Mouse (Mus musculus) layer of hippocampus, postnatal 14 days (tissue): ENCODE measurements around the gene Prn. TPM values are rescaled to one million over a fixed set of nuclear protein-coding genes. Genes with fewer than 3 reads are reported as not detected.

Experiments
- DNase-seq, 2 experiments: peaks; one replicate each; pipeline ENCODE4 v3.0.0; 2021 to 2022; ENCODE audit warnings: low spot score in 2 of 2, mixed read lengths in 1 of 2
- total RNA-seq, 2 experiments: library from RNA; stranded (reverse); gene quantifications; 2 replicates each; pipeline ENCODE4 v1.2.3; 2021

Gene Prn
- total RNA-seq, 2 experiments from 2014 or later, result not detected

DNA sequence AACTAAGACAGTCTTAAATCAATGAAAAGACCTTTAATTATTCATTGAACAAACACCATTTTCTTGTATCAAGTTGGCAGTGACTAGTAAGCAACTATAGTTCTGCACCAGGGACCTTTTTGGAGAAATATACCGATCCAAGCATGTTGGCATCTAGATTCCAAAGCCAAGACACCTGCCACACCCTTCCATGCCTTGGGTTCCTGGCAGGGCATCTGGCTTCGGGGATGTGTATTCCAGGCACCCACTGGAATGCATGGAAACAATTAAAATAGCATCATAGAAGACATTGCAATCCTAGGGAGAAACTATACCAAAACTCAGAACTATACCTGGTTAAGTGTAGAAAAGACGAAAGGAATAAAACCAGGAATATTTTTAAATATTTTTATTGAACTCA, 3.5 kb upstream of the Prn start:
- no peak for DNase-seq

GRCm38 (mm10) chr2:131906846-131907245, 2.9 kb upstream of the Prn start:
- DNase-seq, result no peak

DNA sequence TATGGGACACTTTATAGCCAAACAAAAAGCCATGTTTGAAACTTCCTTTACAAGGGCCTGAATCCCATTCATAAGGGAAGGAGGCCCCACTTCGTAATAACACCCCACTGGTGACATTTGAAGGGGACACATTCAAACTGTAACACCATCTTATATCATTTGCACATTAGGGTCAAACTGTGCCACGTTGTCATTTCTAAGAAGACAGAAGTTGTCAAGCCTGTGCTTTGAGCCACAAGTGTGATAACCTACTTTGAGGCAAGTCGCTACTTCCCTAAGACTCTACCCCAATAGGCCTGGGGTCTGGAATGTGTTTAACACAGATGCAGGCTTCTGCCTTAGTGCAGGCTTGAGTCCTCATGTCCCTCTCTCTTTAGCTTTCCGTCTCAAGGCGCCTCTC, 2.4 kb upstream of the Prn start:
- DNase-seq, result no peak

GRCm38 (mm10) chr2:131908351-131908861, 1.4 kb upstream of the Prn start:
- no peak for DNase-seq

- no peak for DNase-seq
Measured at GRCm38 (mm10) chr2:131908906-131909305, 851 bp upstream of the Prn start.

DNA sequence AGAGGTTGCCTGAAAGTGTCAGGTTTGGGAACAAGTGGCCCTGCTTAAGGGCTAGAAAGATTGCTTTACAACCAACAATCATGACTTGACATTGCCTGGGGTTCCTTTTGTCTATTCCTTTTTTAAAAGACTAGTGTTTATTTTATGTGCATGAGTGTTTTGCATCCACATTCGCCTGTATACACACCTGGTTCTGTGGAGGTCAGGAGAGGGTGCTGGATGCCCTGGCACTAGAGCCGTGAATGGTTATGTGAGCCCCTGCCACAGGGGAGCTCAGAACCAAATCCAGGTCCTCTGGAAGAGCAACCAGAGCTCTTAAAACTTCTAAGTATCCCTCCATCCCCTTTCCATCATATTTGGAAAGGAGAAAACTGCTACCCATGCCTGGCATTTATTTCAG, 1.1 kb downstream of the Prn start:
- no peak for DNase-seq

DNA sequence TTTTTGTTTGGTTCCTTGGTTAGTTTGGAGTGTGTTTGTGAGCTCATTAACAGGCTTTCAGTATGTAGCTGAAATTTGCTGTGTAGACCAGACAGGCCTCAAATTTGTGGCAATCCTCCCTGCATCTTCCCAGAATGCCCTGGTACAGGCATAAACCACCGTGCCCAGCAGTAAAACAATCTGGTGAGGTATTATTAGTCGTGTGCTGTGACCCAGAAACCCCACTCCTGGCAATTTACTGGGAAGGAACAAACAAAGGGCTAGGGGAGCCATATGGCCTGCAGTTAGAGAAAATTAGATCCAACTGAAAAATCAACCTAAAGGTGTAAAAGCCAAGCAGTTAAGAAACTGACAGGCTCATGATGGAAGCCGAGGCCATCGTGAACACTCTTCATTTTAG, 1.6 kb downstream of the Prn start:
- no peak for DNase-seq

DNA sequence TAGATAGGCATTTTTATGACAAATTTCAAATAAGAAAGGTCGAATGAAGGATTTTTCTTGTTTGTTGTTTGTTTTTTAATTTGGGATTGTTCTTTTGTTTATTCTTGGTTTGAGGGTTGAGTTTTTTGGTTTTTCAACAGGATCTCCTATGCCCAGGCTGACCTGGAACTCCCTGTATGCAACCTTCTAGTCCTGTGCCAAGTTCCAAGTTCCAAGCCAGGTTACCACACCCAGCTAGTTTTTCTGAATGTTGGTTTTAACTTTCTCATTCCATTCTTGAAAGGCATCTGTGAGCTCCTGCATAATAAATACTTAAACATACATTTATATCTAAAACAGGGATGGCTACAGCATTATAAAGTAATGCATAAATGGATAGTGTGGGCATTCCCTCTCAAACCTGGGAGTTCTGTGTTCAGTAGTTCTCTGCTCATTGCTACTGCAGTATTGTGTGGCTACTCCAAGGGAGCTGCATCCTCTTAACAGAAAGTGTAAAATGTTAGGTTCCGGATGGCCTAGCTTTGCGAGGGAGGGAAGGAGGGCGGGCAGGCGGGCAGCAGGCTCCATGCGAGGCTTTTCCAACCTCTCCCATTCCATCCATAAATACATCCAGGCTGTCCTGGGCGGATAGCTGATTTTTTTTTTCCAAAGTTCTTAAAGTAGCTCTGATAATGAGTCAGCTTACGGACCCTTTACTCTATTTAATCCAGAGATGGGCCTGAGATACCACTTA, 2.9 kb downstream of the Prn start:
- DNase-seq, result no peak

- DNase-seq, result no peak
Measured at GRCm38 (mm10) chr2:131932275-131932902, 22.6 kb downstream of the Prn start.

- DNase-seq, result no peak
Measured at GRCm38 (mm10) chr2:131933013-131933412, 23.3 kb downstream of the Prn start.

DNA sequence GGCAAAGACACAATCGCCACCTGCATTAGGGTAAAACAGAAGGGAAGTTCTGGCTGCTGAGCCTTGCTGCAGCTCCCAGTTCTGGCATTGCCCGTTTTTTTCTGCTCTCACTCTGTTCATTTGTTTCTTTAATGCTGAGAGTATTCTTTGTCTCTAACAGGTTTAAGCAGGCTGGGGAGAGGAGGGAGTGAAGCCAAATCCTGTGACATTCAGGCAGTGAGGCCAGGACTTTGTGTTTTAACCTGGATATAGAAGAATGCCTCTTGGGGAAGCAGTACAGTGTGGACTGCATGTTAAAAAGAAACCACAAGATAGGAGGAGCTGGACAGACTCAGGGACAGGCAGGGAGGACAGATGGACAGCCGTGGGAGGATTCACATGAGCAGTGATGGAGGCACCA, 23.8 kb downstream of the Prn start:
- no peak for DNase-seq

- no peak for DNase-seq
Measured at GRCm38 (mm10) chr2:131934243-131934642, 24.5 kb downstream of the Prn start.

DNA sequence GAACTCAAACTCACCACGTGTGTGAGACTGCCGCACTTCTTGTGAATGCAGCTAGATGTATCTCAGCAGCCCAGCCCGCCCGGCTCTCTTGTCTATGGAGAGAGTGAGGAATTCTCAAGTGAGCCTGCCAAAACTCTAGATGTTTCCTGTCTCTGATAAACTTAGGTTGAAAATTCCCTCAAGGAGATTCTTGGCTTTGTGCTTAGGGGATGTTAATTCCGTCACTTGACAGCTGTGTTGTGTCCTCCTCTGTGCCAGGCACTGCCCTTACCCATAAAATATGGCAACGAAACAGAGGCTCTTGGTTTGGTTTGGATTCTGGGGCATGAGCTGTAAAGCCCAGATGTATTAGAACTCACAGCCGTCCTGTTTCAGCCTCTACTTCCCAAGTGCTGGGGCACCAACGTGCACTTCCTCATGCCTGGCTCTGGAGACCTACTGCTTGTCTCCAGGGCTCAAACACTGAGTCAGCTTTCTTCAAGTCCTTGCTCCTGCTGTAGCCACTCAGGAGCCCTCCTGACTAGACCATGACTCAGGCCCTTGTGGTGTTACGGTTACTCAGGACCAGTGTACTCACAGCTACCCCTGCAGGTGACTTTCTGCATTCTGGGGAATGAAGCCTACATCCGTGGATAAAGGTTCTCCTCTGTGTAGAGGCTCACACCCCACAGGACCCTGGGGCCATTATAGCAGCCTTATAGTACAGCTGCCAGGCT, 25.8 kb downstream of the Prn start:
- DNase-seq, result no peak

- DNase-seq, result no peak
Measured at GRCm38 (mm10) chr2:131936410-131936809, 26.7 kb downstream of the Prn start.

GRCm38 (mm10) chr2:131939404-131940111, 29.8 kb downstream of the Prn start:
- peak in 1 of 2 experiments; percentile 72 for DNase-seq

DNA sequence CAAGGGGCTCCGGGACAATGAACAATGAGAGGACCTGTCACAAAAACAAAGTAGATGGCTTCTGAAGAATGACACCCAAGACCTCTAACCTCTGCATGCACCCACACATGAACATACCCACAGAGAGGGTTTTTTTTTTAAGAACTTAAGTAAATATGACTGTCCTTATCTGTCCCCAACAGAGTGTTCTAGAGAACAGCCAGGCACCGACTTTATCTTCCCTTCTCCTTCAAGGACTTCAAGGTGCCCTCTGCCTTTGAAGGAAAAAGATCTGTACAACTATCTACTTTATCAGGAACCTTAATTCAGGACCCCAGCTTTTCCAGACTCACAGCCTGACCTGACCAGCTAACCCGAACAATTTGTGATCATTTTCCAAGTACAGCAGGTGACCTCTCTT, 30.7 kb downstream of the Prn start:
- no peak for DNase-seq

DNA sequence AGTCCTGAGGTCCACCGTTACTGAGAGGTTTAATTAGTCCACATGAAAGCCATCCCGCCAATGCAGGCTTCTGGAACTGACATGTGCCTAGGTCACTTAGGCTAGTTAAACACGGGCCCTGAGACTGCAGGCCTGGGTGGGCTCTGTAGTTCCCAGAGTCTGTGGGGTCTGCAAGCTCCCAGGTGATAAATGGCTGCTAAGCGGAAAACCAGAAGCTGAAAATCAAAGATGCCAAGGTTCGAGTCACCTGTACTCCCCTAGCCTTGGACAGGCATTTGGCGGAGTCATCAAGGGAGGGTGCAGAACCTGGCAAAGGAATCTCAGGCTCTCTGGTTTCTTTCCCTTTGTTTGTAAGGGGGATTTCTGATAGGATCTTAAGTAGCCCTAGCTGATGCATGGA, 31.7 kb downstream of the Prn start:
- DNase-seq, result no peak

DNA sequence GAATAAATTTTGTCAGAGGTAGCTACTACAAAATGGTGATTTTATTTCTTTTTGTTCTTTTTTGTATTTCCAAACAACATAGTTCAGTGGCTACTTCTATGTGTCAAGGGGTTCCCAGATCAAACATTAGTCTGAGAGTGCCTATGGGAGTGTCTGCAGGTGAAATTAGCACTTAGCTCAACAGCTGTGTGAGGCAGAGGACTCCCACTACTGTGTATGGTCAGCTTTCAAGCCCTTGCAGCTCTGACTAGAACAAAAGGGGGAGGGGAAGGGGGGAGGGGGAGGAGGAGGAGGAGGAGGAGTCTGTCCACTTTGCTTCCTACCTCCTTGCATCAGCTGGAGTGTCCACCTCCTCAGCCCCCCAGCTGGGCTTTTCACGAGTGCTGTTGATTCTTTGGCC, 34.6 kb downstream of the Prn start:
- no peak for DNase-seq

DNA sequence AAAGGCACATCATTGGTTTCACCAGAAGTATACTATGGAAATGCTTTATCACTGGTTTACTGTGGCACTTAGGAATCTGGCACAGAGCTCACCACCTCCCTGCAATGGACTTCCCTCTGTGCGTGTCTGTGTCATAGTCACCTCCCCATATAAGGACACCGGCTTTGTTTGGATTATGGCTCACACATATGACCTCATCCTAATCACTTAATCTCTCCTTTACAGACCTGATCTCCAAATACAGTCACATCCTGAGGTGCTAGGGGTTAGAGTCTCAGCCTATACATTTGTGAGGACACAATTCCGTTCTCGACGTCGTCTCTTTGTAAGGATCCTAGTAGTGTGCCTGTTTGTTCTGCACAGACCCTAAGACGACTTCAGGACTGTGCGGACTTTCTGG, 35.5 kb downstream of the Prn start:
- no peak for DNase-seq

DNA sequence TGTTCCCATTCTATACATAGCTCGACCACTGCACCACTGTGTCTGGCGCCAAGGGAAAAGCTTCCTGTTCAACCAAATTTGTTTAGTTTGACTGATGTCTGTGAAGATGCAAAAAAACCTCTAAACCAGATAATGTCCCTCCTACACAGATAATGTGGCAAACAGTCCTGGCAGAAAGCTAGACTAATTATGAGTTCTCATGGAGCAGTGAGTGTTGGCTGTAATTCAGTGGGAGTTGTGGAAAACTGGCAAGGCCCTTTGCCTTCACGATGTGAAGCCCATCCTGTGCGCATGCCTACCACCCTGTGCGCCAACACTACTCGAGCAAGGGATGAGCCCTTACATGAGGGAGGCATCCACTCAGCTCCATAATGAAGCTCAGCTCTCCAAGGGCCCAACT, 36.0 kb downstream of the Prn start:
- DNase-seq, result peak in 1 of 2 experiments; percentile 62

GRCm38 (mm10) chr2:131946351-131946750, 36.6 kb downstream of the Prn start:
- DNase-seq, result peak in 1 of 2 experiments; percentile 0

DNA sequence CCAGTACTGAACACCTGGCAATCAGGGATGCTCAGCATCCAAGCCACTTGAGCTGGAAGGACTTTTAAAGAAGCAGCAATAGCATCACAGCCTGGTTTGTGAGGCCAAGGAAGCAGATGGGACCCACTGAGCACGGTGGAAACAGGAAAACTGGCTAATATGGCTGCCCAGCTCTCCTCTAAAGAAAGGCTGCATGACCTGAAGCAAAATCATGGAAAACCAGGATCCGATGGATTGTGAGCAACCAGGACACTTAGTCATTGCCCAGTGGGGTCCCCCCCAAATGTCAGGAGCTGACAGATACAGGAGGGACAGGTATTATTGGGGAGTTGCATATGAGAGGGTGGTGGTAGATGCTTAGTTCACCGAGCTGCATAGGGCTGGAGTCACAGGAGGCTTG, 38.4 kb downstream of the Prn start:
- no peak for DNase-seq
